Mouse (Mus musculus) E14TG2a.4 (cell line): ENCODE results near the gene Serpina10.

Experiments used
- CTCF ChIP-seq: conservative IDR thresholded peaks from 2 replicates; pipeline ENCODE4 v1.5.1; 2014; ENCODE audit warnings: low read length
- NANOG ChIP-seq: IDR thresholded peaks from 2 replicates; pipeline ENCODE4 v1.6.1; 2014; ENCODE audit warnings: borderline replicate concordance, low read length, mixed read lengths
- POU5F1 ChIP-seq: IDR thresholded peaks from 2 replicates; pipeline ENCODE4 v1.6.1; 2014; ENCODE audit warnings: low read length, borderline replicate concordance

DNA sequence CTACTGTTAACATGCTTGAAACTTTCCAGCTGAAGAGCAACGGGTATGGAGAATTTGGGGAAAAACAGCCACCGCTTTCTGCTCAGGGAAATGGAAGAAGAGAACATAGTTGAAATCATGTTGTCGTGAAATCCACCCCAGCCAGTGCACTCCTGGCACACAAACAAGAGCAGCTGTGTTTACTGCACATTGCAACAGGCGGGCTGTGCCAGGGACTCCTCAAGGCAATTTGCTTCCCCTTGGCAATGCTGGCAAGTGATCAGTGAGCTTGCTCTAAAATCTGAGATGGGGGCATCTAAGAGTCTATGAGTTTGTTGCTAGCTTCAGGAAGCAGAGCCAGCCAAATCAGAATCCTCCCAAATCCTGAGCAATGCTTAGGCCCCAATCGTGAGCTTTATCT lies 39.1 kb upstream of the Serpina10 start:
- TF ChIP-seq CTCF (no peak), NANOG (no peak), POU5F1 (no peak)
